Mouse (Mus musculus) layer of hippocampus, adult 6 months (tissue): ENCODE data around the gene S1pr2. TPM values are rescaled to one million over a fixed set of nuclear protein-coding genes. Genes with fewer than 3 reads are reported as not detected.

Experiments used
- long read RNA-seq, 2 experiments: library from polyadenylated mRNA; unstranded; transcript quantifications; one replicate each; pipeline ENCODE4 v2.0.0; 2019 to 2020
- microRNA-seq: library from miRNA; unstranded; fragments of <30 nt; microRNA quantifications from one replicate; pipeline ENCODE4 v1.2.0, GENCODE M21; 2020
- polyA plus RNA-seq: library from polyadenylated mRNA; unstranded; fragments of <200 nt; fragmentation: Nextera tagmentation; gene quantifications from 2 replicates; pipeline ENCODE4 v1.2.3, GENCODE M21; 2021

S1pr2 gene
- 3.2 and 3.8 TPM in 2 replicates for polyA plus RNA-seq
- long read RNA-seq, experiment 1, full-length matches to known transcripts, result 1 of 1 reads
- long read RNA-seq, experiment 1, partial matches to known transcripts, result 0 of 1 reads
- long read RNA-seq, experiment 1, other reads (novel, unspliced or antisense), result 0 of 1 reads
- long read RNA-seq, experiment 2, full-length matches to known transcripts, result 19 of 19 reads
- long read RNA-seq, experiment 2, partial matches to known transcripts, result 0 of 19 reads
- long read RNA-seq, experiment 2, other reads (novel, unspliced or antisense), result 0 of 19 reads

DNA sequence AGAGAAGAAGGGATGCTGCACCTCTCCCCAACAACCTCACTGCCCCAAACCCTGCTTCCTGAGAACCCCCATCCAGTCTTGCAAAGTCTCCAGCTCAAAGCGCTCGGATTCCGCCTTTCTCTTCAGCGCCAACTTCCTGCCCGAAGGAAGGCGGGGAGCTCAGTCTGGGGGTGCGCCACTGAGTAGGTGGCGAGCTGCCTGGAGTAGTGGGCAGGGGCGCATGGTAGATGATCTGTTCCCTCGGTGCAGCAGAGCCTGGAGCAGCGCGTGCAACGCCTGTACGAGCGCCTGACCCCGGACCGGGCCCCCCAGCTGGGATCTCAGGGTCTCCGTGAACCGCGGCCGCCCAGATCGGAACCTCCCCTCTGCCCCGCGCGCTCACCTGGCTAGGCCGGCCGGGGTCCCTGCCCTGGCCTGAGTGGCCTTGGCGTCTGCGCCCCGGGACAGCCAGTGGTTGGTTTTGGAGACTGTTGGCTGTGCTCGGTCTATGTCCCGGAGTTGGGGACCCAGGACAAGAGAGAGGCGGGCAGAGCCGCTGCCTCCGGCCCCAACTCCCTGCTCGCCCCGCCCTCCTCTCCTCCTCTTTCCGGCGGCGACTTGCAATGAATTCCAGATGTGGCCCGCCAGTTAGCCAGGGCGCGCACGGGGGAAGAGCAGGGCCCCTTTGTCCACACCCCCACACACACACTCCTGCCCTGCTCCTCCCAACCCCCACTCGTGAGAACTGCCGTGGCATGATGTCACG is at the start of gene S1pr2:
S1pr2 (minus strand) TSS at position 566 of the 745 bp plus-strand sequence.

DNA sequence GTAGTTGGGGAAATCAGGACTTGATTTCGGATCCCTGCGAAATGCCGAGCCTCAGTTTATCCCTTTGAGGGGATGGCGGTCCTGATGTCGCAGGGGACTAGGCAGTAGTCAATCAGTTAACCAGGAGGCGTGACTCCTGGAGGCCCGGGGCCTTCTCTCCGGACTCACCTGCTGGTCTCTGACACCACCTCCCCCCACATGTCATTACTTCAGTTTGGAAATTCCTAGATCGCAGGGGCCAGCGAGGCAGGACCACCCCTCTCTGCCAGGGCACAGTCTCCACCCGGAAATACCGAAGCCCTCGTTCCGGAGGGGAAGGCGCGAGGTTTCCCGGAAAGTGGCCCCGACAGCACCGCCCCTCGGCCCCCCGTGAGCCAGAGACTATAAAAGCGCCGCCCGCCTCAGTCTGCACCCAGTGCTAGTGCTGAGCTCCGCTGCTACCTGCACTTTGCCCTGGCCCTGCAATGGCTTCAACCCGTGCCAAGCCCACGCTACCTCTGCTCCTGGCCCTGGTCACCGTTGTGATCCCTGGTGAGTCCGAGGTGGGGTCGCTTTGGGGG is 39.1 kb upstream of the S1pr2 start, which contains the start of gene Icam1:
Icam1 (plus strand) TSS at position 415 of the 560 bp plus-strand sequence.

DNA sequence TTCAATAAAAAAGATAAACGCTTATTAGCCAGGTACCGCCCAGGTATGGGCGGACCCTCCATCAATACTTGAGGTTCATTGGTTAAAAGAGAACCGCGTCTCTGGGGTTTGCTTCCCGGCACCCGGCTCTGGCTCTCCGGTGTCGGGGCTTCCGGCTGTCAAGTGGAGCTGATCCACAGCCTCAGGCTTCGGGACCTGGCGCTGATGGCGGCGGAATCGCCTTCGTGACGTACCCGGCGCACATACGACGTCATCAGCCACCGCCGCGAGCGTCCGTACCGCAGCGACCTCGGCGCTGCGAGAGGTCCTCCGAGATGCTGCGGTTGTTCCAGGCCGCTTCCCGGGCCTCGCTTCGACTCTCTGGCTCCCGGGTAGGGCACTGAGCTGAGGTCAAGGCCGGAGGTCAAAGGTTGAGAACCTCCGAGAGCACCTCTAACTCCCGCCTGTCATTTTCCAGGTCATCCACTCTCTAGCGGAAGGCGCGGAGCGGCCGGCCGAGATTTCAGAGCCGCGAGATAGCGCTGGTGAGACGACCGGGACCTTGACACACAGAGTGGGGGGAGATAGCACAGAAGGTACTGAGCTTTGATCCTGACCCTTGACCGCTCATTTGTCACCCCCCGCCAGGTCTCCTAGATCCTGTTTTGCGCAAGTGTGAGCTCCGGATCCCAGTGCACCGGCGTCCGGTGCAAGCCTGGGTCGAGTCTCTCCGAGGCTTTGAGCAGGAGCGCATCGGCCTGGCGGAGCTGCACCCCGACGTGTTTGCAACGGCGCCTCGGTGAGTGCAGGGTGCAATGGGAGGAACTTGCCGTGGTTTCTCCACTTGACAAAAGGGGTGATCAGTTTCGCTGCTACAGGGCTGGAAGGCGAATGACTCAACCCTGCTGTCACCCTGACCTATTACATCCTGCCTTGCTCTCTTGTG is 26.3 kb upstream of the S1pr2 start, which contains the start of gene Mrpl4:
Mrpl4 (plus strand) TSS at position 112 of the 925 bp plus-strand sequence.

DNA sequence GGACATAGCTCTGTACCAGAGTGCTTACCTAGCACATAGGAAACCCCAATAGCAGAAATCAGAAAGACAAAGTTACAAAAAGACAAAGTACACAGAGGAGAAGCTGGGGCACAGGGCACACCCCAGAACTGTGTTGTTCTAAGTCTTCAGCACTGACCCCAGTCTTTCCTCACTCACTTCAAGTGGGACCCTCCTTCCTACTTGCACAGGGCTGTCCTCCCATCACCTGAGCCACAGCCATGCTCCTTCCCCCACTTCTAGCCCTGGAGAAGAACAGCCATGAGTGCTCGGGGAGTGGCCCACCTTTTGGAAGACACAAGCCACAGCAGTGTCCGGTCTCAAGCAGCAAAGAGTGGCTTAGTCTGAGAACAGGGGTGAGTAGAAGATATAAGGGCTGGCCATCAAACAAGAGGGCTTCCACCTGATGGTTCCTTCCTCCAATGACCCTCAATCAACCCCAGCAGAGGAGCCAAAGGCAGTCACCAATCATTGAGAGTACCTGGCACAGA is 17.1 kb downstream of the S1pr2 start, which contains the start of gene Dnmt1:
Dnmt1 (minus strand) TSS at position 459 of the 509 bp plus-strand sequence.

Small RNA genes lying within 50 kb of the gene (microRNA-seq; reads per million reads assigned to microRNA genes)
- 4.7 reads per million, percentile 17 among the genes with 10 or more reads in this experiment for gene Mir7081

Other genes with a start within 250 kb of the S1pr2 start
- gene Olfm2, start 230.4 kb downstream of the S1pr2 start, polyA plus RNA-seq, result 20.0 and 30.7 TPM in 2 replicates
- 0.05 TPM in 1 of 2 replicates, not detected in the other for gene Col5a3, start 161.7 kb downstream of the S1pr2 start, polyA plus RNA-seq
- not detected in 2 replicates for gene Rdh8, start 158.3 kb downstream of the S1pr2 start, polyA plus RNA-seq
- 29.3 and 32.9 TPM in 2 replicates for gene A230050P20Rik, start 108.1 kb downstream of the S1pr2 start, polyA plus RNA-seq
- 20.1 and 21.8 TPM in 2 replicates for gene Angptl6, start 97.1 kb downstream of the S1pr2 start, polyA plus RNA-seq
- gene Ppan, start 88.6 kb downstream of the S1pr2 start, polyA plus RNA-seq, result 13.0 and 17.4 TPM in 2 replicates
- 184 and 197 TPM in 2 replicates for gene Eif3g, start 78.2 kb downstream of the S1pr2 start, polyA plus RNA-seq
- 7.4 and 8.8 TPM in 2 replicates for gene Dnmt1, start 16.9 kb downstream of the S1pr2 start, polyA plus RNA-seq
- gene Mrpl4, start 26.0 kb upstream of the S1pr2 start, polyA plus RNA-seq, result 135 and 156 TPM in 2 replicates
- 1.2 and 2.0 TPM in 2 replicates for gene Icam1, start 39.2 kb upstream of the S1pr2 start, polyA plus RNA-seq
- 2.9 and 3.0 TPM in 2 replicates for gene Icam4, start 52.6 kb upstream of the S1pr2 start, polyA plus RNA-seq
- gene Icam5, start 55.3 kb upstream of the S1pr2 start, polyA plus RNA-seq, result 93.7 and 111 TPM in 2 replicates
- not detected in 2 replicates for gene Zglp1, start 90.3 kb upstream of the S1pr2 start, polyA plus RNA-seq
- gene Gm49373, start 96.3 kb upstream of the S1pr2 start, polyA plus RNA-seq, result 0.33 and 0.50 TPM in 2 replicates
- gene Fdx1l, start 96.8 kb upstream of the S1pr2 start, polyA plus RNA-seq, result 201 and 219 TPM in 2 replicates
- 10.2 and 15.7 TPM in 2 replicates for gene Gm38431, start 115.2 kb upstream of the S1pr2 start, polyA plus RNA-seq
- 6.2 and 7.8 TPM in 2 replicates for gene Raver1, start 115.2 kb upstream of the S1pr2 start, polyA plus RNA-seq
- 2.5 and 2.8 TPM in 2 replicates for gene Tyk2, start 154.5 kb upstream of the S1pr2 start, polyA plus RNA-seq
- 160 and 167 TPM in 2 replicates for gene Cdc37, start 173.2 kb upstream of the S1pr2 start, polyA plus RNA-seq
- 29.0 and 36.9 TPM in 2 replicates for gene Pde4a, start 188.9 kb upstream of the S1pr2 start, polyA plus RNA-seq